Mouse (Mus musculus): ENCODE data around the gene Pmm2. TPM values are rescaled to one million over a fixed set of nuclear protein-coding genes. Genes with fewer than 3 reads are reported as not detected.

The Pmm2 gene
- total RNA-seq, 2 experiments from 2014 or later, result 44.8 to 55.3 TPM

GRCm38 (mm10) chr16:8676800-8677199 lies 39.3 kb downstream of the Pmm2 start:
- peak; percentile 30 for ATAC-seq (ENCODE audit: poor library complexity, severe bottlenecking)

- ATAC-seq (ENCODE audit: poor library complexity, severe bottlenecking), result no peak
These were observed 40.6 kb downstream of the Pmm2 start for GRCm38 (mm10) chr16:8678035-8678434.

DNA sequence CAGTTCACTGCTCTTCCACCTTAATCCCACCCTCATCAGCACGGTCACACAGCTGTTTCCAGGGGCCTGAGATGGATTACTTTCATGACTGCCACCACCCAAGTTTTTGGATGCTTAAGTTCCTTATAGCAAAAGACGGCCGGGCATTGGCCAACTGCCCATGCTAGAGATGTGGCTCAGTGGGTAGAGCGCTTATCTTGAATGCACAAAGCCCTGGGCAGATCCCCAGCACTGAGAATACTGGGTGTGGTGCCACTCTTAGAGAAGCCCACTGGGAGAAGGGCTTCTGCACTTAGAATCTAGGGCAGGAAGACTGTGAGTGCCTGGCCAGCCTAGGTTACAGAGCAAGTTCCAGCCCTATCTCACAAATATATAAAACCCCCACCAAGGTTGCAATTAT lies 41.2 kb downstream of the Pmm2 start:
- no peak for ATAC-seq (ENCODE audit: poor library complexity, severe bottlenecking)

- ATAC-seq (ENCODE audit: poor library complexity, severe bottlenecking), result no peak
These were observed 42.3 kb downstream of the Pmm2 start for GRCm38 (mm10) chr16:8679780-8680179.

DNA sequence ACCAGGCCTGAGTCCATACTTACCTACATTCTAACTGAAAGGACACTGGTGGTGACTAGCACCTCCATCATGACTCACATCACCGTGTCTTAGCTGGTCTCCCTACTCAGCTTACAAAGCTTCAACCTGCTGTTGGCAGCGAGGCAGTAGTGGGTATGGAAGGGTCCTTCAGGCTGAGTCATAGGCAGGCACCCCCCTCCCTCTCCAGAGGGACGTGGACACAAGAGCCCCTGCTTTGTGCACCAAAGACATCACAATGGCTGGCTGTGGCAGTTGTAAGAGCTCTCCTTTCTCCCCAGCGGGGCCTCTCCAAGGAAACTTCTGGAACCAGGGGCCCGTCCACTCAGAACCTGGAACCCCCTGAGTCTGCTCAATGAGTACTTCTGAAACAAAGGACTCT lies 43.0 kb downstream of the Pmm2 start, which contains the start of gene Gm5767:
Gene Gm5767, plus strand, starts transcription at position 301 of the 400 bp plus-strand sequence.
- ATAC-seq (ENCODE audit: poor library complexity, severe bottlenecking), result no peak

- no peak for ATAC-seq (ENCODE audit: poor library complexity, severe bottlenecking)
These were observed 47.6 kb downstream of the Pmm2 start for GRCm38 (mm10) chr16:8685087-8685486.

- ATAC-seq (ENCODE audit: poor library complexity, severe bottlenecking), result peak; percentile 89
These were observed 48.8 kb downstream of the Pmm2 start for GRCm38 (mm10) chr16:8686121-8686870.

DNA sequence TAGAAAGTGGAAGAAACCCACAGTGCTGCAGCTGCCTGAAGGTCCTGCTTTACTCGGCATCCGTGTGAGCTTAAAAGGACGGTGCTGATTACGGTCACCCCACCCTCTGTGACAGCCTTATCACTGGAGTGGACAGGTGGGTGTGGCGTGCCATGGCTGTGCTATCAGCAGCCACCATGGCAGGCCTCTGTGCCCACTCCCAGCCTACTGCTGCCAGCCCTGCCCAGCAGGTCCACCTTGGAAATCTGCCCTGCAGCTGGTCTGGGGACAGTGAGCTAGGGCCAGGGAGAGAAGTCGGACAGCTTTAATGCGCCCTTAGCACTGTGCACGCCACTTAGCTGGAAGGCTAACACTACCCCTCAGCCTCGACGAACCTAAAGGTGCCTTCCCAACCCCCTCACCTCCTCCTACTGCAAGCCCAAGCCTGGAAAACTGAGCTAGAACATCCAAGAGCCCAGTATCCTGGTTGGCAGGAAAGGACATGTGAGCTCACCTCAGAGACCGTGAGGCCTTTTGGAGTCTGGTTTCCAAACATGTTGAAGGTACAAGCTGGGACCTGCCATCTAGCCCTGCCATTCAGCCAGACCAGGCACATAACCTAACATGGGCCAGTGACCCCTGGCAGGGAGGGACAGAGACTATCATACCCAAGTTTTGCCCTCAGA lies 49.5 kb downstream of the Pmm2 start:
- ATAC-seq (ENCODE audit: poor library complexity, severe bottlenecking), result peak; percentile 43

- no peak for ATAC-seq (ENCODE audit: poor library complexity, severe bottlenecking)
These were observed 50.2 kb downstream of the Pmm2 start for GRCm38 (mm10) chr16:8687559-8688112.

DNA sequence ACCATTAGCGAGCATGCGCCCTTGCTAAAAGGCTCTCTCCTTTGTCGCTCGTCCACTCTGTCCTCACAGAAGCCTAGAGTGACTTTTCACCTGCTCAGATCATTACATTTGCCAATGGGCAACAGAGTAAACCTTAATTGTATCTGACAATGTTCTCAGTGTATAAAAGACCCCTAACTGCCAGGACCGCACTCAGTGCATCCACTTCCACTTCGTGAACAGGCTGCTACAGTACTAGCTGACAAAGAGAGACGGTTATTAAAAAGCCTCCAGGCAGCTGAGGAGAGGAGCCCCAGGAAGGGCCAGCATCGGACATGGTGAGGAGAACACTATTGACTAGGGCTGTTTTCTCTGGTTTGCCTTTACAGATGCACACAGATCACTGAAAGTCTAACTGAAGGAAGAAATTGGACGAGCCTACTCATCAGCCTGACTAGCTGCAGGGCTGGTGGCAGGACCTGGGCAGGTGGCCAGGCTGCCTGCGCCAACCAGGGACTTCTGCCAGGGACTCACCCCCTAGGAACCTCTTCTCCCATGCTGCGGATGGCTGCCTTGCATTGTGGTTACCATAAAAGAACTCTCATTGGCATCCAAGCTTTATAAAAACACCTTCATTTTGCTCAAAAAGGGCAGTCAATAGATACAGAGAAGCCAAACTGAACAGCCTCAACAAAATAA lies 52.6 kb downstream of the Pmm2 start:
- no peak for ATAC-seq (ENCODE audit: poor library complexity, severe bottlenecking)

DNA sequence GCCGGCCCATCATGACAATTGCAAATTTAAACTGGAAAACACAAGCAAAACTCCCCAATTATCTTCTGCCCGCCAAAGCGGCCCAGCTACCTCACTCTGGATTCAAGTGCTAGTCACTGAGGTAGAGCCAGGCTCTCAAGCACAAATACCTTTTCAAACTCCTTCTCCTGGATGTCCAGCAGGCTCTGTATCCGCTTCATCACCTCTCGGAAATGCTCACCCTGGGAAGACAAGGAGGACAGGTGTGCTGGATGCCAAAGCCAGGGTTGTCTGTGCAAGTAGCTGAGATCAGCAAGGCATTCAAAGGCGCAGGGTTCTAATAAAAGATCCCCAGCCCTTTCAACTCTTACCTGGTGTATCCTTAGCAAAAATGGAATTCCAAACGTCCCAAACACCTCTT lies 53.7 kb downstream of the Pmm2 start:
- ATAC-seq (ENCODE audit: poor library complexity, severe bottlenecking), result no peak

- ATAC-seq (ENCODE audit: poor library complexity, severe bottlenecking), result no peak
These were observed 62.1 kb downstream of the Pmm2 start for GRCm38 (mm10) chr16:8699556-8699955.

- no peak for ATAC-seq (ENCODE audit: poor library complexity, severe bottlenecking)
These were observed 63.1 kb downstream of the Pmm2 start for GRCm38 (mm10) chr16:8700586-8700985.

DNA sequence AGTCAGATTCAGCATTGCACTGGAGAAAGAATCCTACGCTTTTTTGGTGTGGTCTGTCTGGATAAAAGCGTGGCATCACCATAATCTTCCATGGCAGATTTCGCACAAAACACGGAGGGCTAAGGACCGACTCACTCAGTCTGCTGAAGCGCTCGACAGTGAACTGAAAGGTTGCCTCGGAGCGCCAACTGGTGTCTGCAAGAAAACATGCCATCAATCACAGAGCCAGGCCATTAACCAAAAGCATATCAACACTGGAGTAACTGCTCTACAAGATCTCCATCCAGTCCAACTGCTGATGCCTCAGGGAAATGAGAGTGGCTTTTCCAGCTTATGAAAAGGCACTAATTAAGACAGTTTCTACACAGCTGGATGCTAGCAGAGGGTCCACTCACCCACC lies 74.5 kb downstream of the Pmm2 start:
- no peak for ATAC-seq (ENCODE audit: poor library complexity, severe bottlenecking)

Other genes with a start within 250 kb of the Pmm2 start
- not detected in 2 replicates for gene Tmem114, start 212.5 kb upstream of the Pmm2 start, total RNA-seq (2015)
- not detected in 2 replicates for gene Tmem114, start 212.5 kb upstream of the Pmm2 start, total RNA-seq (2017)
- 2.9 and 6.1 TPM in 2 replicates for gene Mettl22, start 166.9 kb upstream of the Pmm2 start, total RNA-seq (2015)
- gene Mettl22, start 166.9 kb upstream of the Pmm2 start, total RNA-seq (2017), result 2.7 and 4.5 TPM in 2 replicates
- gene Abat, start 124.2 kb upstream of the Pmm2 start, total RNA-seq (2015), result 0.02 TPM in 1 of 2 replicates, not detected in the other
- 0.20 TPM in 1 of 2 replicates, not detected in the other for gene Abat, start 124.2 kb upstream of the Pmm2 start, total RNA-seq (2017)
- 4.2 and 4.7 TPM in 2 replicates for gene Tmem186, start within 50 bp of the Pmm2 start, total RNA-seq (2015)
- 6.6 and 8.0 TPM in 2 replicates for gene Tmem186, start within 50 bp of the Pmm2 start, total RNA-seq (2017)
- gene Carhsp1, start 34.5 kb downstream of the Pmm2 start, total RNA-seq (2015), result 18.1 and 21.9 TPM in 2 replicates
- 27.1 and 29.6 TPM in 2 replicates for gene Carhsp1, start 34.5 kb downstream of the Pmm2 start, total RNA-seq (2017)
- gene Gm5767, start 43.1 kb downstream of the Pmm2 start, total RNA-seq (2015), result not detected in 2 replicates
- gene Gm5767, start 43.1 kb downstream of the Pmm2 start, total RNA-seq (2017), result not detected in 2 replicates
- 127 and 132 TPM in 2 replicates for gene Usp7, start 154.6 kb downstream of the Pmm2 start, total RNA-seq (2015)
- 122 and 137 TPM in 2 replicates for gene Usp7, start 154.6 kb downstream of the Pmm2 start, total RNA-seq (2017)
- gene 1810013L24Rik, start 192.4 kb downstream of the Pmm2 start, total RNA-seq (2015), result 45.2 and 57.7 TPM in 2 replicates
- gene 1810013L24Rik, start 192.4 kb downstream of the Pmm2 start, total RNA-seq (2017), result 48.3 and 56.3 TPM in 2 replicates

Measured in megakaryocyte, adult 5-6 weeks (primary cell).